Mouse (Mus musculus): ENCODE data around the gene Olfr1253.

Olfr1253 gene

GRCm38 (mm10) chr2:89756990-89757389 is at the start of gene Olfr1253:
Olfr1253 (minus strand) TSS chr2:89757090.
- no peak for DNase-seq (ENCODE audit: low read depth)

DNA sequence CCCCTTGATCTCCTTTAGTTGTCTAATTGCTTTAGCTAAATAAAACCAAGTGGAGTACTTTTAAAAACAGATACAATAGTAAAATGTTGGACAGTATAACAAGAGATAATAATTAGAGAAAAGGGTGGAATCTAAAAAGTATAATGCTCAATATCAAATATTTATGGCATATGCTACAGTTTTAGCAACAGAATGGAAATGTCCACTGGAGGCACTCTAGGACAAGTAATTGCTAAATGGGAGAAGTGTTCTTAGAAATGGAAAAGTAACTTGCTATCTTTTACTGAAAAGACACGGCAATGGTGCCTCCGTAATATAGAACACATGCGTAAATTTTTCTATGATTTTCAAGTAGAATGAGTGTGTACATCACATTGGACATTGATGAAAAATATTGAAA is 42.7 kb upstream of the Olfr1253 start:
- DNase-seq (ENCODE audit: low read depth): no peak

DNA sequence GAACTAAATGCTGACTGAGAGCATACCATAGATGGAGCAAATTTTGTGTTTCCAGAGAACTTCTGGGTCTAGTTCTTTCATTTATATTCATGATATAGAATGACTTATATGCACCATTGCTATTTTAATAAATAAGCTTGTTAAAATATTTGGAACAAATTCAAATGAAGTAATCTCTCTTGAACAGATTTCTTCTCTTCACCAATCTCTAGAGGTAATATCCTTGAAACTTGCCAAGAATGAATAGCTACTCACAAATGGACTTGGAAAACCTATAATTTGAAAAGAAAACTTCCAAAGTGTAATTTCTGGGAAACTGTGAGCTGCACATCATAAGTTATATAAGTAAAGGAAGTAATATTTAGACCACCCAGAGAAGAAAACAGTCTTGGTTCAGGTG is 36.6 kb upstream of the Olfr1253 start, which contains the start of gene Olfr1254:
TSS of gene Olfr1254 (minus strand) at position 101 of the 400 bp plus-strand sequence.
- DNase-seq (ENCODE audit: low read depth): no peak

DNA sequence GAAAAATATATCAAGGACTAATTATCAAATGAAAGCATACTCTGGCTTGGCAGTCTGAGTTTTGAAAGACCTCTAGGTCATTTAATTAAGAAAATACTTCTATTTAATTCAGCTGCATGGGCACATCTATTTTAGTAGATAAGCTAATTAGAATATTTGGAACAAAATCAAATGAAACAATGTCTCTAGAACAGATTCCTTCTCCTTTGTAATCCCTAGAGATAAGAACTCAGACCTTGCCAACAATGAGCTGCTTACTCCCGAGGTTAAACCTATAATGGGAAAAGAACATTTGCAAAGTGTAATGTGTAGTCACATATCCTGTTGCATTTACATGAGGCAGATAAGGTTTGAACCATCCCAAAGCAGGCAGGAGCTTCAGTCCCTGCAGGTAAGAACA is 32.0 kb downstream of the Olfr1253 start, which contains the start of gene Olfr1252:
TSS of gene Olfr1252 (minus strand) at position 101 of the 400 bp plus-strand sequence.
- no peak for DNase-seq (ENCODE audit: low read depth)

All from induced T-regulatory cell, adult 2 months (primary cell).